Mouse (Mus musculus) stomach, postnatal 0 days (tissue): ENCODE measurements at regions not wholly inside any gene's neighbourhood (a gene's known extent, or its start where the extent isn't known, plus 50 kb on each side); places are given as distances from the start of the nearest gene placed in this dataset.

Experiments used
- ATAC-seq: fragments of 200-750 bp; cut with Nextera tagmentation; 2 replicates; pipeline ENCODE4 v1.8.0; 2017; ENCODE audit not compliant: low FRiP score, low TSS enrichment
- DNase-seq: peaks from one replicate; pipeline ENCODE4 v3.0.0-alpha.2; 2016; ENCODE audit warnings: low spot score
- H3K27ac ChIP-seq: fragments of 300-500 bp; sonication (generic); replicated peaks from 2 replicates; pipeline ENCODE4 v1.5.1; 2014; ENCODE audit warnings: mild to moderate bottlenecking, control low read depth
- H3K27me3 ChIP-seq: fragments of 300-500 bp; sonication (generic); 2 replicates; pipeline ENCODE4 v1.6.1; 2014; ENCODE audit warnings: low read length; ENCODE audit not compliant: control insufficient read depth, insufficient read depth
- H3K36me3 ChIP-seq: fragments of 300-500 bp; sonication (generic); 2 replicates; pipeline ENCODE4 v1.6.1; 2014; ENCODE audit warnings: low read length, mixed read lengths; ENCODE audit not compliant: control insufficient read depth, insufficient read depth
- H3K4me1 ChIP-seq: fragments of 300-500 bp; sonication (generic); replicated peaks from 2 replicates; pipeline ENCODE4 v1.6.1; 2014; ENCODE audit warnings: antibody characterized with exemption; ENCODE audit not compliant: control insufficient read depth, insufficient read depth
- H3K4me2 ChIP-seq: fragments of 300-500 bp; sonication (generic); replicated peaks from 2 replicates; pipeline ENCODE4 v1.6.1; 2014; ENCODE audit warnings: low read depth, mild to moderate bottlenecking, control low read depth, moderate library complexity
- H3K4me3 ChIP-seq: fragments of 300-500 bp; sonication (generic); 2 replicates; pipeline ENCODE4 v1.5.1; 2014; ENCODE audit warnings: low read depth, low read length, control low read depth
- H3K9ac ChIP-seq: fragments of 300-500 bp; sonication (generic); 2 replicates; pipeline ENCODE4 v1.6.1; 2014; ENCODE audit warnings: mild to moderate bottlenecking, low read length, control low read depth, mixed read lengths
- H3K9me3 ChIP-seq: fragments of 300-500 bp; sonication (generic); 2 replicates; pipeline ENCODE4 v1.6.1; 2016; ENCODE audit warnings: low read length; ENCODE audit not compliant: control insufficient read depth
- CTCF ChIP-seq: IDR thresholded peaks from 2 replicates; pipeline ENCODE4 v1.5.1; 2016; ENCODE audit warnings: antibody characterized with exemption, low read depth, mild to moderate bottlenecking, moderate library complexity
- EP300 ChIP-seq: optimal IDR thresholded peaks from 2 replicates; pipeline ENCODE3; 2016; ENCODE audit warnings: antibody characterized with exemption
- WGBS: fragments of 180-500 bp; shearing (Covaris S2); extraction: QIAGEN DNeasy Blood & Tissue Kit; methylation state at CpG from one replicate; pipeline ENCODE4 v1.1.7; 2014; 5-methylcytosine and 5-hydroxymethylcytosine counted together

GRCm38 (mm10) chr8:31518903-31519302 lies 1909.6 kb upstream of the 5930422O12Rik start:
- TF ChIP-seq EP300, result no peak
- peak; percentile 64 for TF ChIP-seq CTCF
- H3K4me2 ChIP-seq, result no peak overlapping the region
- H3K9me3 ChIP-seq, result no peaks in the 10 kb centered on the region
- no peak overlapping the region for H3K4me3 ChIP-seq
- ATAC-seq, result no peak
- DNase-seq, result no peak
- H3K9ac ChIP-seq, result no peak overlapping the region
- no peaks in the 10 kb centered on the region for H3K27me3 ChIP-seq
- H3K27ac ChIP-seq, result no peak overlapping the region
- 54% methylated on average over 1 of the region's 1 CpGs for WGBS
- no peaks in the 10 kb centered on the region for H3K36me3 ChIP-seq
- H3K4me1 ChIP-seq, result no peaks in the 10 kb centered on the region

- 27% methylated on average over 2 of the region's 2 CpGs for WGBS
- H3K4me3 ChIP-seq, result no peak overlapping the region
- no peak for DNase-seq
- peak; percentile 82 for ATAC-seq
- no peaks in the 10 kb centered on the region for H3K27me3 ChIP-seq
- no peak overlapping the region for H3K27ac ChIP-seq
- TF ChIP-seq EP300, result no peak
- TF ChIP-seq CTCF, result no peak
- no peak overlapping the region for H3K9ac ChIP-seq
- no peaks in the 10 kb centered on the region for H3K36me3 ChIP-seq
- H3K4me1 ChIP-seq, result no peaks in the 10 kb centered on the region
- H3K9me3 ChIP-seq, result no peaks in the 10 kb centered on the region
- H3K4me2 ChIP-seq, result no peak overlapping the region
These were observed 1907.5 kb upstream of the 5930422O12Rik start for GRCm38 (mm10) chr8:31520991-31521448.

GRCm38 (mm10) chr8:31525071-31525470 lies 1903.4 kb upstream of the 5930422O12Rik start:
- H3K4me2 ChIP-seq, result no peak overlapping the region
- H3K9me3 ChIP-seq, result no peaks in the 10 kb centered on the region
- H3K9ac ChIP-seq, result no peak overlapping the region
- DNase-seq (no peak), ATAC-seq (no peak)
- no peak for TF ChIP-seq CTCF
- TF ChIP-seq EP300, result no peak
- 60% methylated on average over 5 of the region's 5 CpGs for WGBS
- H3K4me3 ChIP-seq, result no peak overlapping the region
- H3K4me1 ChIP-seq, result no peaks in the 10 kb centered on the region
- no peaks in the 10 kb centered on the region for H3K36me3 ChIP-seq
- H3K27me3 ChIP-seq, result no peaks in the 10 kb centered on the region
- no peak overlapping the region for H3K27ac ChIP-seq

GRCm38 (mm10) chr8:31539251-31539650 lies 1889.3 kb upstream of the 5930422O12Rik start:
- H3K36me3 ChIP-seq, result no peaks in the 10 kb centered on the region
- H3K4me2 ChIP-seq, result no peak overlapping the region
- H3K9me3 ChIP-seq, result no peaks in the 10 kb centered on the region
- ATAC-seq (no peak), DNase-seq (no peak)
- no peak overlapping the region for H3K27ac ChIP-seq
- H3K27me3 ChIP-seq, result no peaks in the 10 kb centered on the region
- H3K4me3 ChIP-seq, result no peak overlapping the region
- TF ChIP-seq CTCF (no peak), EP300 (no peak)
- no peaks in the 10 kb centered on the region for H3K4me1 ChIP-seq
- no peak overlapping the region for H3K9ac ChIP-seq
- WGBS, result 89% methylated on average over 3 of the region's 3 CpGs

- Histone ChIP-seq H3K9me3 (no peaks in the 10 kb centered on the region), H3K36me3 (no peaks in the 10 kb centered on the region), H3K27ac (no peak overlapping the region), H3K4me2 (no peak overlapping the region), H3K27me3 (no peaks in the 10 kb centered on the region), H3K4me1 (no peaks in the 10 kb centered on the region), H3K4me3 (no peak overlapping the region), H3K9ac (no peak overlapping the region)
- ATAC-seq (no peak), DNase-seq (no peak)
- TF ChIP-seq CTCF (no peak), EP300 (no peak)
- 20% methylated on average over 4 of the region's 4 CpGs for WGBS
These were observed 1886.9 kb upstream of the 5930422O12Rik start for GRCm38 (mm10) chr8:31541646-31542045.

- Histone ChIP-seq H3K27ac (no peak overlapping the region), H3K9ac (no peak overlapping the region), H3K27me3 (no peaks in the 10 kb centered on the region), H3K36me3 (no peaks in the 10 kb centered on the region), H3K4me3 (no peak overlapping the region), H3K4me2 (no peak overlapping the region), H3K4me1 (no peaks in the 10 kb centered on the region), H3K9me3 (no peaks in the 10 kb centered on the region)
- 0 out of 2 replicates have a peak, but pooled peaks have one; percentile 26 for ATAC-seq
- DNase-seq, result no peak
- no peak for TF ChIP-seq EP300
- no peak for TF ChIP-seq CTCF
These were observed 1854.4 kb upstream of the 5930422O12Rik start for GRCm38 (mm10) chr8:31574136-31574535.
